Mouse (Mus musculus): ENCODE results near the gene Chit1. TPM values are rescaled to one million over a fixed set of nuclear protein-coding genes. Genes with fewer than 3 reads are reported as not detected.

Chit1 gene
- polyA plus RNA-seq, 1 experiment from 2014 or later, result 0.58 TPM

DNA sequence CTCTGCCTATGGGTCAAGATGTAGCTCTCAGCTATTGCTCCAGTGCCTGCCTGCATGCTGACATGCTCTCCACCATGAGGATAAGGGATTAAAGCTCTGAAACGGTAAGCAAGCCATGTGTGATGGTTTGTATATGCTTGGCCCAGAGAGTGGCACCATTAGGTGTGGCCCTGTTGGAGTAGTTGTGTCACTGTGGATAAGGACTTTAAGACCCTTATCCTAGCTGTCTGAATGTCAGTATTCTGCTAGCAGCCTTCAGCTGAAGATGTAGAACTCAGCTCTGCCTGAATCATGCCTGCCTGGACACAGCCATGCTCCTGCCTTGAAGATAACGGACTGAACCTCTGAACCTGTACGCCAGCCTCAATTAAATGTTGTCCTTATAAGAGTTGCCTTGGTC lies 55.5 kb downstream of the Chit1 start:
- WGBS, result 98% methylated on average over 3 of the region's 3 CpGs
- no peak for ATAC-seq (replicated peaks; ENCODE audit: low FRiP score, low read depth)
- Histone ChIP-seq H3K4me3 (replicated peaks; ENCODE audit: low read depth, low read length) (no peak overlapping the region), H3K9me3 (replicated peaks; ENCODE audit: low read length) (no peaks in the 10 kb centered on the region), H3K27me3 (ENCODE audit: insufficient read depth, low read length) (no peaks in the 10 kb centered on the region), H3K4me1 (replicated peaks; ENCODE audit: insufficient read depth, low read length) (no peaks in the 10 kb centered on the region), H3K4me2 (ENCODE audit: low read length) (no peak overlapping the region), H3K27ac (no peak overlapping the region), H3K36me3 (ENCODE audit: insufficient read depth, low read length) (no peaks in the 10 kb centered on the region), H3K9ac (ENCODE audit: low read depth, low read length) (no peak overlapping the region)
- no peak for DNase-seq (ENCODE audit: low spot score)
- TF ChIP-seq CTCF (IDR thresholded peaks at IDR 0.05; ENCODE audit: low read depth), result no peak

GRCm38 (mm10) chr1:134167416-134168305 lies 56.6 kb downstream of the Chit1 start:
- no peak for DNase-seq (ENCODE audit: low spot score)
- Histone ChIP-seq H3K36me3 (ENCODE audit: insufficient read depth, low read length) (no peaks in the 10 kb centered on the region), H3K4me2 (ENCODE audit: low read length) (no peak overlapping the region), H3K4me1 (replicated peaks; ENCODE audit: insufficient read depth, low read length) (no peaks in the 10 kb centered on the region), H3K27ac (no peak overlapping the region), H3K9me3 (replicated peaks; ENCODE audit: low read length) (no peaks in the 10 kb centered on the region), H3K9ac (ENCODE audit: low read depth, low read length) (no peak overlapping the region), H3K4me3 (replicated peaks; ENCODE audit: low read depth, low read length) (no peak overlapping the region), H3K27me3 (ENCODE audit: insufficient read depth, low read length) (no peaks in the 10 kb centered on the region)
- ATAC-seq (replicated peaks; ENCODE audit: low FRiP score, low read depth), result no peak
- WGBS, result 73% methylated on average over 14 of the region's 14 CpGs
- TF ChIP-seq CTCF (IDR thresholded peaks at IDR 0.05; ENCODE audit: low read depth), result no peak

DNA sequence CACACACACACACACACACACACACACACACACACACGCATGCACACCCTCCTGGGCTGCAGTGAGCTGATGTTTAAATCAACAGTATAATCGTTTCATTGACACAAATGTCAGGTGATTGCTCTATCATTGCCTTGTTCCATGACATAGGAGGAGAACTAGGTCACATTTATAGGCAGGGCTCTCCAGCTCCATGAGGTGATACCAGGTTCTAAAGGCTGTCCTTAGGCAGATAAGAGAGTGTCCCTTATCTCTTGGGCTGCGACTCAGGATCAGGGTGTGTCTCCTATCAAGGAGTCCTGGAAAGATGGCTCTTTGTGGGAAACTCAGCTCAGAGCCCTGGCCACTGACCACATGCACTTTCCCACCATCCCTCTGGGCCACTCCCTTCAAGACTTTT lies 57.5 kb downstream of the Chit1 start:
- WGBS, result 92% methylated on average over 3 of the region's 3 CpGs
- DNase-seq (ENCODE audit: low spot score) (no peak), ATAC-seq (replicated peaks; ENCODE audit: low FRiP score, low read depth) (no peak)

GRCm38 (mm10) chr1:134168985-134169697 lies 58.1 kb downstream of the Chit1 start:
- no peaks in the 10 kb centered on the region for H3K36me3 ChIP-seq (ENCODE audit: insufficient read depth, low read length)
- ATAC-seq (replicated peaks; ENCODE audit: low FRiP score, low read depth) (no peak), DNase-seq (ENCODE audit: low spot score) (no peak)
- H3K9me3 ChIP-seq (replicated peaks; ENCODE audit: low read length), result no peaks in the 10 kb centered on the region
- H3K9ac ChIP-seq (ENCODE audit: low read depth, low read length), result no peak overlapping the region
- no peak overlapping the region for H3K27ac ChIP-seq
- WGBS, result 92% methylated on average over 8 of the region's 8 CpGs
- TF ChIP-seq CTCF (IDR thresholded peaks at IDR 0.05; ENCODE audit: low read depth), result no peak
- H3K27me3 ChIP-seq (ENCODE audit: insufficient read depth, low read length), result no peaks in the 10 kb centered on the region
- no peaks in the 10 kb centered on the region for H3K4me1 ChIP-seq (replicated peaks; ENCODE audit: insufficient read depth, low read length)
- no peak overlapping the region for H3K4me3 ChIP-seq (replicated peaks; ENCODE audit: low read depth, low read length)
- H3K4me2 ChIP-seq (ENCODE audit: low read length), result no peak overlapping the region

More for the DNA sequence above, 57.5 kb downstream of the Chit1 start:
- H3K9ac ChIP-seq (ENCODE audit: low read depth, low read length), result no peak overlapping the region
- no peak overlapping the region for H3K27ac ChIP-seq
- H3K4me2 ChIP-seq (ENCODE audit: low read length), result no peak overlapping the region
- H3K36me3 ChIP-seq (ENCODE audit: insufficient read depth, low read length), result no peaks in the 10 kb centered on the region
- no peak overlapping the region for H3K4me3 ChIP-seq (replicated peaks; ENCODE audit: low read depth, low read length)
- no peak for TF ChIP-seq CTCF (IDR thresholded peaks at IDR 0.05; ENCODE audit: low read depth)
- H3K4me1 ChIP-seq (replicated peaks; ENCODE audit: insufficient read depth, low read length), result no peaks in the 10 kb centered on the region
- H3K9me3 ChIP-seq (replicated peaks; ENCODE audit: low read length), result no peaks in the 10 kb centered on the region
- no peaks in the 10 kb centered on the region for H3K27me3 ChIP-seq (ENCODE audit: insufficient read depth, low read length)

- no peak for ATAC-seq (replicated peaks; ENCODE audit: low FRiP score, low read depth)
- no peak for TF ChIP-seq CTCF (IDR thresholded peaks at IDR 0.05; ENCODE audit: low read depth)
- 55% methylated on average over 7 of the region's 7 CpGs for WGBS
Measured at GRCm38 (mm10) chr1:134173081-134173480, 62.0 kb downstream of the Chit1 start.

GRCm38 (mm10) chr1:134177976-134178375 lies 66.9 kb downstream of the Chit1 start:
- H3K4me3 ChIP-seq (replicated peaks; ENCODE audit: low read depth, low read length), result no peak overlapping the region

More at GRCm38 (mm10) chr1:134173081-134173480, 62.0 kb downstream of the Chit1 start:
- H3K27ac ChIP-seq, result no peak overlapping the region
- H3K4me3 ChIP-seq (replicated peaks; ENCODE audit: low read depth, low read length), result no peak overlapping the region
- H3K9ac ChIP-seq (ENCODE audit: low read depth, low read length), result no peak overlapping the region
- H3K36me3 ChIP-seq (ENCODE audit: insufficient read depth, low read length), result no peaks in the 10 kb centered on the region
- H3K27me3 ChIP-seq (ENCODE audit: insufficient read depth, low read length), result no peaks in the 10 kb centered on the region
- no peaks in the 10 kb centered on the region for H3K9me3 ChIP-seq (replicated peaks; ENCODE audit: low read length)
- DNase-seq (ENCODE audit: low spot score), result no peak
- no peaks in the 10 kb centered on the region for H3K4me1 ChIP-seq (replicated peaks; ENCODE audit: insufficient read depth, low read length)
- H3K4me2 ChIP-seq (ENCODE audit: low read length), result no peak overlapping the region

More at GRCm38 (mm10) chr1:134177976-134178375, 66.9 kb downstream of the Chit1 start:
- no peaks in the 10 kb centered on the region for H3K36me3 ChIP-seq (ENCODE audit: insufficient read depth, low read length)
- no peak for TF ChIP-seq CTCF (IDR thresholded peaks at IDR 0.05; ENCODE audit: low read depth)
- H3K27me3 ChIP-seq (ENCODE audit: insufficient read depth, low read length), result no peaks in the 10 kb centered on the region
- DNase-seq (ENCODE audit: low spot score), result no peak
- no peak overlapping the region for H3K27ac ChIP-seq
- no peak for ATAC-seq (replicated peaks; ENCODE audit: low FRiP score, low read depth)
- no peak overlapping the region for H3K9ac ChIP-seq (ENCODE audit: low read depth, low read length)
- no peaks in the 10 kb centered on the region for H3K9me3 ChIP-seq (replicated peaks; ENCODE audit: low read length)
- no peak overlapping the region for H3K4me2 ChIP-seq (ENCODE audit: low read length)
- WGBS, result 85% methylated on average over 5 of the region's 5 CpGs
- H3K4me1 ChIP-seq (replicated peaks; ENCODE audit: insufficient read depth, low read length), result no peaks in the 10 kb centered on the region

Data from kidney, postnatal 0 days (tissue).